Mouse (Mus musculus) CH12.LX (cell line): ENCODE measurements around the gene Slc16a13.

ENCODE experiments used
- CTCF ChIP-seq, 2 experiments: IDR thresholded peaks in 1 of 2; conservative IDR thresholded peaks in 1 of 2; 2 replicates each; pipeline ENCODE4 v1.5.1; 2011 to 2012; ENCODE audit warnings: low read depth in 2 of 2, low read length in 2 of 2, improper control_type of control experiment in 1 of 2, inconsistent platforms in 1 of 2, mild to moderate bottlenecking in 1 of 2, moderate library complexity in 1 of 2
- MAX ChIP-seq: IDR thresholded peaks from 2 replicates; pipeline ENCODE4 v1.6.1; 2011; ENCODE audit warnings: low read length, improper control_type of control experiment
- RAD21 ChIP-seq: IDR thresholded peaks from 2 replicates; pipeline ENCODE4 v1.6.1; 2011; ENCODE audit warnings: low read depth, mild to moderate bottlenecking, low read length, improper control_type of control experiment, moderate library complexity
- SIN3A ChIP-seq: IDR thresholded peaks from 2 replicates; pipeline ENCODE4 v1.6.1; 2012; ENCODE audit warnings: low read length, improper control_type of control experiment, inconsistent platforms
- TBP ChIP-seq: conservative IDR thresholded peaks from 2 replicates; pipeline ENCODE4 v1.6.1; 2011; ENCODE audit warnings: low read depth, low read length, improper control_type of control experiment
- UBTF ChIP-seq: IDR thresholded peaks from 2 replicates; pipeline ENCODE4 v1.6.1; 2012; ENCODE audit warnings: low read depth, mild to moderate bottlenecking, inconsistent platforms, low read length, improper control_type of control experiment, moderate library complexity
- USF1 ChIP-seq: IDR thresholded peaks from 2 replicates; pipeline ENCODE4 v1.6.1; 2014; ENCODE audit warnings: low read depth, mild to moderate bottlenecking, inconsistent platforms, low read length, improper control_type of control experiment
- USF2 ChIP-seq: conservative IDR thresholded peaks from 2 replicates; pipeline ENCODE4 v1.6.1; 2011; ENCODE audit warnings: low read depth, low read length, improper control_type of control experiment
- ZC3H11A ChIP-seq: IDR thresholded peaks from 2 replicates; pipeline ENCODE4 v1.6.1; 2012; ENCODE audit warnings: low read depth, mild to moderate bottlenecking, inconsistent platforms, low read length, improper control_type of control experiment

DNA sequence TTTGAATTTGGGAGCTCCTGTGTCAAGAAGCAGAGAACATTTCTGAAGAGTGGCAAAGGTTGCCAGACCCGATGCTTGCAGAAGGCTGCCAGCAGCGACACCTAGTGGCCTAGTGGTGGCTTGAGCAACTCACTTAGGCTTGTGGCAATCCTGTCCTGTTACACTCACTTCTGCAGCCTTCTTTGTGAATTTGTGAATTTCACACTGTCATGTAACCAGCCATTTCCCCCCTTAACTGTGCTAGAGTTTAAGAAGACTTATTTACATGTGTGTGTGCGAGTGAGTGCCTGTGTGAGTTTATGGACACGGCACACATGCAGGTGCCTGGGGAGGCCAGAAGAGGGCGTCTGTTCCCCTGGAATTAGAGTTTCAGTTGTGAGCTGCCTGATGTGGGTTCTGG is 19.2 kb downstream of the Slc16a13 start:
- peak; percentile 40 for TF ChIP-seq ZC3H11A
- TF ChIP-seq CTCF (conservative IDR thresholded peaks at IDR 0.05 in 1 of 2, IDR thresholded peaks at IDR 0.05 in 1 of 2; ENCODE audit: low read depth in 2 of 2, low read length in 2 of 2), result peak; percentile 96 to 97
- TF ChIP-seq TBP, result no peak
- TF ChIP-seq USF2, result no peak
- no peak for TF ChIP-seq UBTF
- TF ChIP-seq RAD21, result peak; percentile 86
- TF ChIP-seq SIN3A, result 0 out of 2 replicates have a peak, but pooled peaks have one; percentile 52
- TF ChIP-seq MAX, result no peak; the same call in 1 of the 2 replicates
- TF ChIP-seq USF1, result no peak
